Mouse (Mus musculus) lung, adult 2 months (tissue): ENCODE results near the gene Vrk3. TPM values are rescaled to one million over a fixed set of nuclear protein-coding genes. Genes with fewer than 3 reads are reported as not detected.
"Not testable (repeated sequence)": the region's sequence is repeated elsewhere in the genome, so short reads cannot be mapped to it uniquely, and the experiment has no call there.

Source experiments
- DNase-seq: peaks from one replicate; pipeline ENCODE4 v3.0.0; 2022
- H3K4me1 ChIP-seq: fragments of 200-500 bp; 2 replicates; pipeline ENCODE4 v1.6.1; 2011; ENCODE audit warnings: low read length; ENCODE audit not compliant: control insufficient read depth, insufficient read depth
- H3K4me3 ChIP-seq: fragments of 200-500 bp; replicated peaks from 2 replicates; pipeline ENCODE3; 2011; ENCODE audit warnings: low read depth, mild to moderate bottlenecking, control low read depth, low read length; ENCODE audit errors: extremely low read depth
- CTCF ChIP-seq: fragments of 200-500 bp; IDR thresholded peaks from 2 replicates; pipeline ENCODE4 v1.5.1; 2011; ENCODE audit warnings: mild to moderate bottlenecking, low read length, control low read depth; ENCODE audit not compliant: insufficient read depth
- POLR2A ChIP-seq: fragments of 200-500 bp; IDR thresholded peaks from 2 replicates; pipeline ENCODE4 v1.6.1; 2011; ENCODE audit warnings: low read depth, mild to moderate bottlenecking, control low read depth, low read length, borderline replicate concordance; ENCODE audit errors: extremely low read depth
- WGBS: fragments of 180-500 bp; shearing (Covaris S2); methylation state at CpG from one replicate; pipeline ENCODE4 v1.1.7; 2018; 5-methylcytosine and 5-hydroxymethylcytosine counted together
- polyA plus RNA-seq: library from polyadenylated mRNA; depleted of rRNA; stranded (reverse); fragments of >200 nt; gene quantifications from 2 replicates; pipeline ENCODE4 v1.2.3, GENCODE M21; 2012; rRNA removed

Vrk3 gene
- 42.0 and 51.9 TPM in 2 replicates for polyA plus RNA-seq

GRCm38 (mm10) chr7:44748101-44749044, at the start of gene Vrk3:
Vrk3 (plus strand) TSS chr7:44748413.
- Histone ChIP-seq H3K4me3 (peak within 1 kb of the TSS; percentile 71), H3K4me1 (peaks cover 5% of the 10 kb centered on the region; the same call in 1 of the 2 replicates)
- under 1% methylated on average over 44 of the region's 44 CpGs for WGBS
- TF ChIP-seq CTCF (no peak), POLR2A (peak; percentile 75)
- peak; percentile 92 for DNase-seq

GRCm38 (mm10) chr7:44701921-44702320, 46.3 kb upstream of the Vrk3 start:
- Histone ChIP-seq H3K4me3 (no peak overlapping the region), H3K4me1 (no peaks in the 10 kb centered on the region; the same call in 1 of the 2 replicates)
- WGBS = 10% methylated on average over 6 of the region's 6 CpGs
- DNase-seq = peak; percentile 40
- TF ChIP-seq CTCF = peak; percentile 73
- no peak for TF ChIP-seq POLR2A

- TF ChIP-seq CTCF (no peak), POLR2A (no peak)
- Histone ChIP-seq H3K4me3 (no peak overlapping the region), H3K4me1 (no peaks in the 10 kb centered on the region)
- 78% methylated on average over 8 of the region's 8 CpGs for WGBS
- DNase-seq = no peak
Measured at GRCm38 (mm10) chr7:44702985-44703384, 45.2 kb upstream of the Vrk3 start.

GRCm38 (mm10) chr7:44704363-44704762, 43.9 kb upstream of the Vrk3 start:
- TF ChIP-seq CTCF (peak; percentile 26; the same call in 1 of the 2 replicates), POLR2A (no peak)
- WGBS = 55% methylated on average over 3 of the region's 3 CpGs

GRCm38 (mm10) chr7:44705086-44705485, 43.1 kb upstream of the Vrk3 start:
- 84% methylated on average over 4 of the region's 4 CpGs for WGBS
- DNase-seq = no peak
- H3K4me1 ChIP-seq = no peaks in the 10 kb centered on the region
- no peak for TF ChIP-seq CTCF
- TF ChIP-seq POLR2A = no peak
- no peak overlapping the region for H3K4me3 ChIP-seq

More at GRCm38 (mm10) chr7:44704363-44704762, 43.9 kb upstream of the Vrk3 start:
- Histone ChIP-seq H3K4me3 (no peak overlapping the region), H3K4me1 (no peaks in the 10 kb centered on the region)
- peak; percentile 69 for DNase-seq

GRCm38 (mm10) chr7:44706322-44706721, 41.9 kb upstream of the Vrk3 start:
- DNase-seq = no peak
- no peak for TF ChIP-seq CTCF
- no peak for TF ChIP-seq POLR2A
- H3K4me3 ChIP-seq = no peak overlapping the region
- no peaks in the 10 kb centered on the region for H3K4me1 ChIP-seq

GRCm38 (mm10) chr7:44707169-44707675, 41.0 kb upstream of the Vrk3 start:
- TF ChIP-seq CTCF (no peak), POLR2A (no peak)
- DNase-seq = no peak
- no peak overlapping the region for H3K4me3 ChIP-seq
- 89% methylated on average over 5 of the region's 5 CpGs for WGBS
- H3K4me1 ChIP-seq = no peaks in the 10 kb centered on the region

GRCm38 (mm10) chr7:44708093-44708492, 40.1 kb upstream of the Vrk3 start:
- not testable (repeated sequence) for DNase-seq, H3K4me1 ChIP-seq, H3K4me3 ChIP-seq
- WGBS = 87% methylated on average over 6 of the region's 6 CpGs

GRCm38 (mm10) chr7:44708574-44708973, 39.6 kb upstream of the Vrk3 start, which contains the start of gene Izumo2:
Izumo2 (plus strand) TSS chr7:44708742.
- no peak for DNase-seq
- Histone ChIP-seq H3K4me3 (no peak within 1 kb of the TSS), H3K4me1 (no peaks in the 10 kb centered on the region)
- WGBS = 73% methylated on average over 14 of the region's 14 CpGs
- no peak for TF ChIP-seq CTCF
- no peak for TF ChIP-seq POLR2A

- no peak for DNase-seq
- H3K4me3 ChIP-seq = no peak overlapping the region
- WGBS = 78% methylated on average over 5 of the region's 5 CpGs
- TF ChIP-seq POLR2A = no peak
- no peak for TF ChIP-seq CTCF
- H3K4me1 ChIP-seq = no peaks in the 10 kb centered on the region
Measured at GRCm38 (mm10) chr7:44709881-44710280, 38.3 kb upstream of the Vrk3 start.
